Mouse (Mus musculus) kidney, postnatal 4 days (tissue): ENCODE data around the gene Srrm1.
"Not testable (repeated sequence)": the region's sequence is repeated elsewhere in the genome, so short reads cannot be mapped to it uniquely, and the experiment has no call there.

Experiments used
- DNase-seq, 2 experiments: peaks; one replicate each; pipeline ENCODE4 v3.0.0; 2021; ENCODE audit warnings: mixed read lengths in 2 of 2

The Srrm1 gene

GRCm38 (mm10) chr4:135300248-135301041 is 52.7 kb downstream of the Srrm1 start:
- no peak for DNase-seq

- no peak for DNase-seq
These were observed 54.4 kb downstream of the Srrm1 start for GRCm38 (mm10) chr4:135298680-135299079.

- DNase-seq: no peak
These were observed 55.1 kb downstream of the Srrm1 start for GRCm38 (mm10) chr4:135297931-135298546.

- no peak for DNase-seq
These were observed 56.0 kb downstream of the Srrm1 start for GRCm38 (mm10) chr4:135297146-135297545.

GRCm38 (mm10) chr4:135296565-135296964 is 56.6 kb downstream of the Srrm1 start:
- DNase-seq: no peak

- DNase-seq: no peak
These were observed 59.3 kb downstream of the Srrm1 start for GRCm38 (mm10) chr4:135293813-135294212.

- DNase-seq: peak; percentile 71 to 82
These were observed 60.5 kb downstream of the Srrm1 start for GRCm38 (mm10) chr4:135292477-135293089.

GRCm38 (mm10) chr4:135291841-135292240 is 61.3 kb downstream of the Srrm1 start:
- no peak for DNase-seq

GRCm38 (mm10) chr4:135291199-135291598 is 61.9 kb downstream of the Srrm1 start:
- no peak for DNase-seq

- no peak for DNase-seq
These were observed 65.1 kb downstream of the Srrm1 start for GRCm38 (mm10) chr4:135287975-135288374.

- DNase-seq: peak; percentile 47 to 63
These were observed 66.2 kb downstream of the Srrm1 start for GRCm38 (mm10) chr4:135286833-135287395.

- DNase-seq: no peak
These were observed 67.0 kb downstream of the Srrm1 start for GRCm38 (mm10) chr4:135286033-135286622.

- no peak for DNase-seq
These were observed 67.7 kb downstream of the Srrm1 start for GRCm38 (mm10) chr4:135285436-135285835.

GRCm38 (mm10) chr4:135283875-135284274 is 69.2 kb downstream of the Srrm1 start:
- DNase-seq: no peak

- DNase-seq: no peak
These were observed 69.7 kb downstream of the Srrm1 start for GRCm38 (mm10) chr4:135283417-135283816.

GRCm38 (mm10) chr4:135282651-135283290 is 70.3 kb downstream of the Srrm1 start:
- peak; percentile 43 to 56 for DNase-seq

- not testable (repeated sequence) for DNase-seq
These were observed 73.1 kb downstream of the Srrm1 start for GRCm38 (mm10) chr4:135280016-135280415.

- no peak for DNase-seq
These were observed 76.3 kb downstream of the Srrm1 start for GRCm38 (mm10) chr4:135276681-135277379.

- DNase-seq: no peak
These were observed 78.4 kb downstream of the Srrm1 start for GRCm38 (mm10) chr4:135274761-135275160.

- peak; percentile 50 to 71 for DNase-seq
These were observed 79.8 kb downstream of the Srrm1 start for GRCm38 (mm10) chr4:135273307-135273682.

GRCm38 (mm10) chr4:135272640-135273306 is 80.3 kb downstream of the Srrm1 start, which contains the start of gene Clic4:
Gene Clic4 (minus strand): TSS chr4:135272814.
- peak; percentile 100 for DNase-seq
